Mouse (Mus musculus) bone marrow, adult 2 months (tissue): Measurements from ENCODE around the gene 1700012B07Rik. TPM values are rescaled to one million over a fixed set of nuclear protein-coding genes. Genes with fewer than 3 reads are reported as not detected.

Experiments
- H3K27ac ChIP-seq: fragments of 200-500 bp; 2 replicates; pipeline ENCODE4 v1.5.1; 2012; ENCODE audit warnings: low read depth, mild to moderate bottlenecking, control low read depth, inconsistent platforms, low read length; ENCODE audit not compliant: control insufficient read depth, poor library complexity, insufficient read depth
- H3K4me1 ChIP-seq: fragments of 200-500 bp; 2 replicates; pipeline ENCODE4 v1.6.1; 2011; ENCODE audit warnings: low read length; ENCODE audit not compliant: control insufficient read depth, insufficient read depth
- H3K4me3 ChIP-seq: fragments of 200-500 bp; replicated peaks from 2 replicates; pipeline ENCODE3; 2011; ENCODE audit warnings: mild to moderate bottlenecking, low read depth, low read length, control low read depth; ENCODE audit not compliant: control insufficient read depth
- CTCF ChIP-seq: fragments of 200-500 bp; IDR thresholded peaks from 2 replicates; pipeline ENCODE4 v1.5.1; 2011; ENCODE audit warnings: low read length, control low read depth; ENCODE audit not compliant: control insufficient read depth, insufficient read depth
- POLR2A ChIP-seq: fragments of 200-500 bp; IDR thresholded peaks from 2 replicates; pipeline ENCODE4 v1.6.1; 2011; ENCODE audit warnings: low read depth, mild to moderate bottlenecking, control low read depth, low read length, borderline replicate concordance; ENCODE audit not compliant: control insufficient read depth
- WGBS: fragments of 180-500 bp; shearing (Covaris S2); methylation state at CpG from one replicate; pipeline ENCODE4 v1.1.7; 2018; 5-methylcytosine and 5-hydroxymethylcytosine counted together
- polyA plus RNA-seq: library from polyadenylated mRNA; stranded (reverse); fragments of >200 nt; gene quantifications from 2 replicates; pipeline ENCODE4 v1.2.4, GENCODE M21; 2011; ENCODE audit warnings: low replicate concordance; ENCODE audit not compliant: missing spikeins, insufficient read depth, insufficient read length

Gene 1700012B07Rik
- polyA plus RNA-seq, 1 experiment, result not detected

- H3K4me1 ChIP-seq, result peaks cover 2% of the 10 kb centered on the region; the same call in 1 of the 2 replicates
- no peak overlapping the region for H3K4me3 ChIP-seq
- TF ChIP-seq CTCF (no peak), POLR2A (no peak)
- peak overlapping the region; percentile 67; the same call in 1 of the 2 replicates for H3K27ac ChIP-seq
- 78% methylated on average over 4 of the region's 4 CpGs for WGBS
Observed at GRCm38 (mm10) chr11:109859441-109859840, 31.6 kb upstream of the 1700012B07Rik start.

GRCm38 (mm10) chr11:109857086-109857485, 29.2 kb upstream of the 1700012B07Rik start:
- no peak overlapping the region for H3K4me3 ChIP-seq
- H3K4me1 ChIP-seq, result peaks cover 2% of the 10 kb centered on the region; the same call in 1 of the 2 replicates
- TF ChIP-seq POLR2A, result no peak
- TF ChIP-seq CTCF, result no peak
- H3K27ac ChIP-seq, result no peak overlapping the region
- WGBS, result 68% methylated on average over 10 of the region's 10 CpGs

- 72% methylated on average over 8 of the region's 8 CpGs for WGBS
- H3K4me1 ChIP-seq, result no peaks in the 10 kb centered on the region
- no peak overlapping the region for H3K27ac ChIP-seq
- H3K4me3 ChIP-seq, result no peak overlapping the region
- TF ChIP-seq POLR2A, result no peak
- TF ChIP-seq CTCF, result no peak
Observed at GRCm38 (mm10) chr11:109854056-109854455, 26.2 kb upstream of the 1700012B07Rik start.

- Histone ChIP-seq H3K4me3 (no peak overlapping the region), H3K27ac (no peak overlapping the region), H3K4me1 (no peaks in the 10 kb centered on the region)
- 68% methylated on average over 17 of the region's 17 CpGs for WGBS
- no peak for TF ChIP-seq POLR2A
- TF ChIP-seq CTCF, result no peak
Observed at GRCm38 (mm10) chr11:109853228-109853966, 25.6 kb upstream of the 1700012B07Rik start.

- H3K4me1 ChIP-seq, result no peaks in the 10 kb centered on the region
- 83% methylated on average over 4 of the region's 4 CpGs for WGBS
- TF ChIP-seq CTCF (no peak), POLR2A (no peak)
- H3K27ac ChIP-seq, result no peak overlapping the region
- no peak overlapping the region for H3K4me3 ChIP-seq
Observed at GRCm38 (mm10) chr11:109851996-109852395, 24.1 kb upstream of the 1700012B07Rik start.

GRCm38 (mm10) chr11:109846343-109846742, 18.5 kb upstream of the 1700012B07Rik start:
- TF ChIP-seq CTCF (no peak), POLR2A (no peak)
- 91% methylated on average over 7 of the region's 7 CpGs for WGBS
- H3K27ac ChIP-seq, result no peak overlapping the region
- H3K4me3 ChIP-seq, result no peak overlapping the region
- no peaks in the 10 kb centered on the region; the same call in 1 of the 2 replicates for H3K4me1 ChIP-seq

GRCm38 (mm10) chr11:109845601-109846000, 17.8 kb upstream of the 1700012B07Rik start:
- Histone ChIP-seq H3K4me3 (no peak overlapping the region), H3K27ac (no peak overlapping the region), H3K4me1 (no peaks in the 10 kb centered on the region; the same call in 1 of the 2 replicates)
- 41% methylated on average over 4 of the region's 4 CpGs for WGBS
- TF ChIP-seq POLR2A, result no peak
- no peak for TF ChIP-seq CTCF

- 71% methylated on average over 5 of the region's 5 CpGs for WGBS
- H3K4me1 ChIP-seq, result no peaks in the 10 kb centered on the region; the same call in 1 of the 2 replicates
- H3K27ac ChIP-seq, result no peak overlapping the region
- no peak overlapping the region for H3K4me3 ChIP-seq
- TF ChIP-seq CTCF (no peak), POLR2A (no peak)
Observed at GRCm38 (mm10) chr11:109844466-109844865, 16.6 kb upstream of the 1700012B07Rik start.
